Mouse (Mus musculus) forebrain, embryonic 14.5 days (tissue): ENCODE measurements around the gene Gm20388. TPM values are rescaled to one million over a fixed set of nuclear protein-coding genes. Genes with fewer than 3 reads are reported as not detected.

Experiments used
- ATAC-seq: fragments of 200-750 bp; cut with Nextera tagmentation; 2 replicates; pipeline ENCODE4 v1.8.0; 2017; ENCODE audit warnings: mild to moderate bottlenecking, moderate library complexity
- DNase-seq: peaks from one replicate; pipeline ENCODE4 v3.0.0-alpha.2; 2015; ENCODE audit warnings: low spot score
- H3K27ac ChIP-seq: fragments of 300-500 bp; sonication (generic); 2 replicates; pipeline ENCODE4 v1.5.1; 2014; ENCODE audit warnings: low read depth, mild to moderate bottlenecking, control low read depth, low read length, moderate library complexity
- H3K27me3 ChIP-seq: fragments of 300-500 bp; sonication (generic); replicated peaks from 2 replicates; pipeline ENCODE4 v1.6.1; 2014; ENCODE audit warnings: low read length, control low read depth, mixed read lengths; ENCODE audit not compliant: control insufficient read depth, insufficient read depth
- H3K36me3 ChIP-seq: fragments of 300-500 bp; sonication (generic); 2 replicates; pipeline ENCODE4 v1.6.1; 2014; ENCODE audit warnings: low read length, control low read depth; ENCODE audit not compliant: control insufficient read depth, insufficient read depth
- H3K4me1 ChIP-seq: fragments of 300-500 bp; sonication (generic); 2 replicates; pipeline ENCODE4 v1.6.1; 2014; ENCODE audit warnings: antibody characterized with exemption, low read length, control low read depth; ENCODE audit not compliant: control insufficient read depth, insufficient read depth
- H3K4me2 ChIP-seq: fragments of 300-500 bp; sonication (generic); 2 replicates; pipeline ENCODE4 v1.6.1; 2014; ENCODE audit warnings: mild to moderate bottlenecking, control low read depth, low read length
- H3K4me3 ChIP-seq: fragments of 300-500 bp; sonication (generic); 2 replicates; pipeline ENCODE4 v1.5.1; 2014; ENCODE audit warnings: low read depth, low read length, control low read depth
- H3K9ac ChIP-seq: fragments of 300-500 bp; sonication (generic); 2 replicates; pipeline ENCODE4 v1.6.1; 2014; ENCODE audit warnings: mild to moderate bottlenecking, low read length, control low read depth, moderate library complexity
- H3K9me3 ChIP-seq: fragments of 300-500 bp; sonication (generic); replicated peaks from 2 replicates; pipeline ENCODE4 v1.6.1; 2016; ENCODE audit warnings: low read length, control low read depth, mixed read lengths; ENCODE audit not compliant: control insufficient read depth
- WGBS: fragments of 180-500 bp; shearing (Covaris S2); extraction: QIAGEN DNeasy Blood & Tissue Kit; methylation state at CpG from one replicate; pipeline ENCODE4 v1.1.7; 2014; 5-methylcytosine and 5-hydroxymethylcytosine counted together
- polyA plus RNA-seq: library from polyadenylated mRNA; unstranded; fragments of >200 nt; fragmentation: Nextera tagmentation; extraction: Ambion mirVana; gene quantifications from 2 replicates; pipeline ENCODE4 v1.2.1, GENCODE M21; 2014

The Gm20388 gene
- polyA plus RNA-seq, 1 experiment from 2014 or later = 7.4 TPM

DNA sequence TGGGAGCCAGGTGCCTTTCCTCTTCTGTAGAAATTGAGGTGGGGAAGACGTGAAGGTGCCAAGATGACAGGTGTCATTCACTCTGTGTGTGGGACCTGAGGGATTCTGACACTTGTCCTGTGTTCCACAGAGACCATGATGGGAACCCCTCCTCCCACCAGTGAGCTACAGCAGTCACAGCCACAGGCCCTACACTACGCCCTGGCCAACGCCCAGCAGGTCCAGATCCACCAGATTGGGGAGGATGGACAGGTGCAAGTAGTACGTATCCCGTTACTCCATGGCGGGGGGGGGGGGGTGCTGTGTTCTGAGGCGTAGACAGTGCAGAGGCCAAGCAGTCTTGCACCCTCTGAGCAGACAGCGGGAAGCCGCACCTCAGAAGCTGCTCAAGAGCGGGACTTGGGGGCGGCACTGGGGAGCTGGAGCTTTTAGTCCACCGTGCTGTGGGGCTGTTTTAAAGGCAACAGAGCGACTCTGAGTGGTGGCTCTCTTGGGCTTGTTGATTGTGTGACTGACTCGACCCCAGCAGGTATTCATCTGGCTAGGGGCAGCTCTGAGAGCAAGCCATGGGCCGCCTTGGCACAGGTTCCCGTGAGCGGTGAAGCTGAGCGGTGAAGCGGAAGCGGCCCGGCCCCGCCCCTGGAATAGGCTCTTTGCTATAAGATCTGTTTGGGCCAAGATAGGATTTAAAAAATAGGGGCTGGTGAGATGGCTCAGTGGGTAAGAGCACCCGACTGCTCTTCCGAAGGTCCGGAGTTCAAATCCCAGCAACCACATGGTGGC, 2095.0 kb downstream of the Gm20388 start:
- Histone ChIP-seq H3K36me3 (peaks cover 72% of the 10 kb centered on the region), H3K9ac (no peak overlapping the region)

GRCm38 (mm10) chr8:122006688-122007484, 2096.2 kb downstream of the Gm20388 start:
- Histone ChIP-seq H3K4me3 (peak overlapping the region; percentile 1; the same call in 1 of the 2 replicates), H3K9me3 (no peaks in the 10 kb centered on the region), H3K27ac (peak overlapping the region; percentile 81), H3K4me2 (peak overlapping the region; percentile 20), H3K9ac (no peak overlapping the region), H3K36me3 (peaks cover 63% of the 10 kb centered on the region), H3K27me3 (no peaks in the 10 kb centered on the region), H3K4me1 (no peaks in the 10 kb centered on the region)
- DNase-seq = peak; percentile 75
- WGBS = 73% methylated on average over 13 of the region's 13 CpGs
- ATAC-seq = peak; percentile 89

More for the DNA sequence above, 2095.0 kb downstream of the Gm20388 start:
- H3K4me2 ChIP-seq = no peak overlapping the region
- no peak overlapping the region; the same call in 1 of the 2 replicates for H3K27ac ChIP-seq
- H3K9me3 ChIP-seq = no peaks in the 10 kb centered on the region
- H3K27me3 ChIP-seq = no peaks in the 10 kb centered on the region
- WGBS = 71% methylated on average over 24 of the region's 25 CpGs
- no peak for DNase-seq
- H3K4me1 ChIP-seq = no peaks in the 10 kb centered on the region
- H3K4me3 ChIP-seq = no peak overlapping the region
- ATAC-seq = no peak

GRCm38 (mm10) chr8:122008395-122008794, 2097.8 kb downstream of the Gm20388 start:
- no peak for DNase-seq
- Histone ChIP-seq H3K4me1 (no peaks in the 10 kb centered on the region), H3K9me3 (no peaks in the 10 kb centered on the region), H3K27ac (no peak overlapping the region), H3K4me3 (no peak overlapping the region), H3K9ac (no peak overlapping the region), H3K27me3 (no peaks in the 10 kb centered on the region), H3K4me2 (no peak overlapping the region), H3K36me3 (peaks cover 53% of the 10 kb centered on the region)
- ATAC-seq = no peak
- WGBS = 92% methylated on average over 5 of the region's 5 CpGs

- H3K36me3 ChIP-seq = peaks cover 40% of the 10 kb centered on the region
- H3K9ac ChIP-seq = no peak overlapping the region
- no peaks in the 10 kb centered on the region for H3K9me3 ChIP-seq
- H3K27me3 ChIP-seq = no peaks in the 10 kb centered on the region
- WGBS = 91% methylated on average over 5 of the region's 5 CpGs
- H3K4me1 ChIP-seq = no peaks in the 10 kb centered on the region
- H3K4me3 ChIP-seq = no peak overlapping the region
- H3K27ac ChIP-seq = no peak overlapping the region
- H3K4me2 ChIP-seq = no peak overlapping the region
- ATAC-seq = no peak
- no peak for DNase-seq
Observed at GRCm38 (mm10) chr8:122010638-122011037, 2100.0 kb downstream of the Gm20388 start.

DNA sequence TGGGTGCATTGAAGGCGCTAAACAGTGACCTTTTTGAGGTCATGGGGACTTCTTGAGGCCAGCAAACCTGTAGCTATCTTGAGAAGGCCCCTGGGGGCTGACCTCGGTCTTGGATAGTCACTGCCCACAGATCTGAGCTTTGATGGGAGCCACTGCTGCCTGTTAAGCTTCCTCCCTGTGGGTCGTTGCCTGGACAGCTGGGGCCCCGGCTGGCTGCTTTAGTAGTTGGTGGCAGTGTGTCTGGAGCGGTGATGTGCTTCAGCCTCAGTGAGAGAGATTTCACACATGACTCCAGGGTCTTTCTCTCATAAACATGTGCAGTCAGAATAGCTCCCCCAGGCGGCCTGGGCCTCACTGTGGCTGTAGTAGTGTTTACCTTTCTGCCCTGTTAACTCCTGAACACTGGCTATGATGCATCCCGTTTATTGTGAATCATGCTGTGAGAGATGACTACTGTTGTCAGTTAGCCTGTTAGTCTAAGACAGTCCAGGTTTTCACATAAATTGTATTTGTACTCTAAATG, 2100.5 kb downstream of the Gm20388 start:
- H3K9ac ChIP-seq = no peak overlapping the region
- H3K27me3 ChIP-seq = no peaks in the 10 kb centered on the region
- 73% methylated on average over 7 of the region's 7 CpGs for WGBS
- no peak overlapping the region for H3K27ac ChIP-seq
- no peak overlapping the region for H3K4me2 ChIP-seq
- no peak overlapping the region for H3K4me3 ChIP-seq
- H3K4me1 ChIP-seq = no peaks in the 10 kb centered on the region
- DNase-seq = no peak
- no peak for ATAC-seq
- no peaks in the 10 kb centered on the region for H3K9me3 ChIP-seq
- peaks cover 40% of the 10 kb centered on the region for H3K36me3 ChIP-seq

DNA sequence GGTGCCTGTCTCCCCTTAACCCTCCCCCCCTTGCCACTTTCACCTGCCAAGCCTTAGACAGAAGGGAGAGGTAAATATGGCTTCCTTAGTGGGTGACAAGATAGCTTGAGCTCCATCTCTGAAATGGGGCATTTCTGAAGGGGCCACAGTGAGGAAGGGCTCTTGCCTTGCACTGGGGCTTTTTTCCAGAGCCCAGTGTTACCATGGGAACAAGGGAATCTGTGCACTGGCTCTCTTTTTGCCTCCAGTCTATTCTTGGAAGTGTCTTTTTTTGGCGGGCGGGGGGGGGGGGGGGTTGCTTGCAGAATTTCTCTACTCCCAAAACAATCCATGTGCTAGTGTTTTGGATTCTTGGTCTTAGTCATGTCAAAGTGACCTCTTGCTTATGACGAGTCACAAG, 2104.0 kb downstream of the Gm20388 start:
- Histone ChIP-seq H3K27ac (no peak overlapping the region), H3K36me3 (peaks cover 31% of the 10 kb centered on the region; the same call in 1 of the 2 replicates)
- ATAC-seq = no peak

GRCm38 (mm10) chr8:122018046-122018831, 2107.6 kb downstream of the Gm20388 start:
- H3K36me3 ChIP-seq = peaks cover 43% of the 10 kb centered on the region; the same call in 1 of the 2 replicates

More for the DNA sequence above, 2104.0 kb downstream of the Gm20388 start:
- DNase-seq = no peak
- no peak overlapping the region for H3K9ac ChIP-seq
- no peaks in the 10 kb centered on the region for H3K9me3 ChIP-seq
- no peaks in the 10 kb centered on the region for H3K27me3 ChIP-seq
- 66% methylated on average over 3 of the region's 3 CpGs for WGBS
- no peak overlapping the region for H3K4me3 ChIP-seq
- H3K4me2 ChIP-seq = no peak overlapping the region
- H3K4me1 ChIP-seq = peaks cover 2% of the 10 kb centered on the region; the same call in 1 of the 2 replicates

GRCm38 (mm10) chr8:122019162-122019561, 2108.5 kb downstream of the Gm20388 start:
- ATAC-seq = no peak
- no peaks in the 10 kb centered on the region for H3K27me3 ChIP-seq
- no peak overlapping the region for H3K4me2 ChIP-seq
- 89% methylated on average over 1 of the region's 1 CpGs for WGBS
- H3K4me1 ChIP-seq = peaks cover 2% of the 10 kb centered on the region; the same call in 1 of the 2 replicates
- H3K9me3 ChIP-seq = no peaks in the 10 kb centered on the region
- no peak overlapping the region for H3K9ac ChIP-seq
- no peak for DNase-seq
- H3K27ac ChIP-seq = no peak overlapping the region
- no peak overlapping the region for H3K4me3 ChIP-seq
- H3K36me3 ChIP-seq = peaks cover 45% of the 10 kb centered on the region; the same call in 1 of the 2 replicates

More at GRCm38 (mm10) chr8:122018046-122018831, 2107.6 kb downstream of the Gm20388 start:
- H3K27ac ChIP-seq = 0 out of 2 replicates have a peak overlapping the region, but pooled peaks have one; percentile 5
- H3K4me3 ChIP-seq = no peak overlapping the region
- WGBS = 80% methylated on average over 22 of the region's 22 CpGs
- peaks cover 2% of the 10 kb centered on the region; the same call in 1 of the 2 replicates for H3K4me1 ChIP-seq
- H3K9me3 ChIP-seq = no peaks in the 10 kb centered on the region
- H3K27me3 ChIP-seq = no peaks in the 10 kb centered on the region
- DNase-seq (peak; percentile 63), ATAC-seq (no peak)
- H3K4me2 ChIP-seq = no peak overlapping the region
- H3K9ac ChIP-seq = no peak overlapping the region
